Mouse (Mus musculus) layer of hippocampus, postnatal 36 days (tissue): Measurements from ENCODE around the gene Tmem45a2. TPM values are rescaled to one million over a fixed set of nuclear protein-coding genes. Genes with fewer than 3 reads are reported as not detected.

Experiments used
- total RNA-seq, 2 experiments: library from RNA; stranded (reverse); gene quantifications; 2 replicates each; pipeline ENCODE4 v1.2.3; 2021

Tmem45a2 gene
- total RNA-seq, 2 experiments from 2014 or later: 0.25 TPM; not detected in 1

Other genes with a start within 250 kb of the Tmem45a2 start
- gene Tmem45a, start 185.2 kb downstream of the Tmem45a2 start, total RNA-seq: 1 to 10 TPM; 2.0 to 2.2 TPM
- 1 to 10 TPM in 1 of 2 experiments, not detected in 1; 1.8 TPM for gene Lnp1, start 143.3 kb downstream of the Tmem45a2 start, total RNA-seq
- gene Tomm70a, start 50.3 kb upstream of the Tmem45a2 start, total RNA-seq: 100 to 1,000 TPM in 1 of 2 experiments, 10 to 100 TPM in 1; 98.6 to 101 TPM
- 10 to 100 TPM; 13.0 to 13.8 TPM for gene Nit2, start 96.0 kb upstream of the Tmem45a2 start, total RNA-seq
- 10 to 100 TPM; 43.6 to 52.4 TPM for gene Tbc1d23, start 160.1 kb upstream of the Tmem45a2 start, total RNA-seq
- under 1 TPM; 0.32 to 0.40 TPM for gene Tmem30c, start 221.5 kb upstream of the Tmem45a2 start, total RNA-seq